Mouse (Mus musculus) left cerebral cortex, postnatal 4 days (tissue): Measurements from ENCODE around the gene Slc2a10. TPM values are rescaled to one million over a fixed set of nuclear protein-coding genes. Genes with fewer than 3 reads are reported as not detected.
A peak's percentile ranks its signal among the peaks of the same experiment; 100 is the strongest.
"Not testable (repeated sequence)": the region's sequence is repeated elsewhere in the genome, so short reads cannot be mapped to it uniquely, and the experiment has no call there.

Experiments
- DNase-seq: peaks from one replicate; pipeline ENCODE4 v3.0.0-alpha.2; 2022
- intact Hi-C: fragments of 180-260 bp; cut with DNase I; formaldehyde crosslinking; loops from one replicate; pipeline ENCODE4 v1.15.1; 2025
- total RNA-seq, 2 experiments: library from RNA; stranded (reverse); gene quantifications; 2 replicates each; pipeline ENCODE4 v1.2.3; 2021

Gene Slc2a10
- total RNA-seq, 2 experiments from 2014 or later = 1.1 to 1.3 TPM

- intact Hi-C loops = no loop called here
- DNase-seq = no peak
Observed at GRCm38 (mm10) chr2:165497706-165498275, 5.8 kb upstream of the Slc2a10 start.

GRCm38 (mm10) chr2:165498816-165499215, 4.8 kb upstream of the Slc2a10 start:
- intact Hi-C loops = no loop called here
- DNase-seq = no peak

- intact Hi-C loops = no loop called here
- DNase-seq = no peak
Observed at GRCm38 (mm10) chr2:165509686-165510085, 6.1 kb downstream of the Slc2a10 start.

GRCm38 (mm10) chr2:165510466-165510865, 6.9 kb downstream of the Slc2a10 start:
- intact Hi-C loops = no loop called here
- no peak for DNase-seq

GRCm38 (mm10) chr2:165510914-165511458, 7.4 kb downstream of the Slc2a10 start:
- DNase-seq, intact Hi-C loops: not testable (repeated sequence)

GRCm38 (mm10) chr2:165511530-165511929, 7.9 kb downstream of the Slc2a10 start:
- DNase-seq, intact Hi-C loops: not testable (repeated sequence)

- intact Hi-C loops = no loop called here
- DNase-seq = no peak
Observed at GRCm38 (mm10) chr2:165512426-165512825, 8.8 kb downstream of the Slc2a10 start.

GRCm38 (mm10) chr2:165512870-165513600, 9.4 kb downstream of the Slc2a10 start:
- intact Hi-C loops = no loop called here
- peak; percentile 74 for DNase-seq

- DNase-seq = no peak
- intact Hi-C loops = no loop called here
Observed at GRCm38 (mm10) chr2:165515178-165515728, 11.7 kb downstream of the Slc2a10 start.

- intact Hi-C loops = loop anchor here (5.0 to 10.0 kb wide), 3 partner anchors 227 to 519 kb away; no protein-coding TSS in a partner anchor
- DNase-seq = peak; percentile 26
Observed at GRCm38 (mm10) chr2:165525609-165526008, 22.0 kb downstream of the Slc2a10 start.

GRCm38 (mm10) chr2:165529106-165529505, 25.5 kb downstream of the Slc2a10 start:
- intact Hi-C loops = loop anchor here (5.0 to 10.0 kb wide), 3 partner anchors 223 to 516 kb away; no protein-coding TSS in a partner anchor
- DNase-seq = peak; percentile 64

GRCm38 (mm10) chr2:165533789-165534188, 30.2 kb downstream of the Slc2a10 start:
- intact Hi-C loops = no loop called here
- no peak for DNase-seq

- intact Hi-C loops = no loop called here
- DNase-seq = no peak
Observed at GRCm38 (mm10) chr2:165540975-165541374, 37.4 kb downstream of the Slc2a10 start.

GRCm38 (mm10) chr2:165542939-165543669, 39.5 kb downstream of the Slc2a10 start:
- intact Hi-C loops = no loop called here
- DNase-seq = no peak

GRCm38 (mm10) chr2:165543670-165544016, 40.1 kb downstream of the Slc2a10 start:
- DNase-seq = no peak
- intact Hi-C loops = no loop called here

GRCm38 (mm10) chr2:165545687-165546086, 42.1 kb downstream of the Slc2a10 start:
- intact Hi-C loops = no loop called here
- no peak for DNase-seq

- no peak for DNase-seq
- intact Hi-C loops = no loop called here
Observed at GRCm38 (mm10) chr2:165546341-165546740, 42.8 kb downstream of the Slc2a10 start.

- peak; percentile 73 for DNase-seq
- intact Hi-C loops = no loop called here
Observed at GRCm38 (mm10) chr2:165547410-165547809, 43.8 kb downstream of the Slc2a10 start.

- no peak for DNase-seq
- intact Hi-C loops = no loop called here
Observed at GRCm38 (mm10) chr2:165548627-165549026, 45.0 kb downstream of the Slc2a10 start.

GRCm38 (mm10) chr2:165550410-165550809, 46.8 kb downstream of the Slc2a10 start:
- DNase-seq, intact Hi-C loops: not testable (repeated sequence)

- intact Hi-C loops = no loop called here
- DNase-seq = no peak
Observed at GRCm38 (mm10) chr2:165554066-165554465, 50.5 kb downstream of the Slc2a10 start.
